Mouse (Mus musculus): ENCODE results near the gene Fam198b.

DNA sequence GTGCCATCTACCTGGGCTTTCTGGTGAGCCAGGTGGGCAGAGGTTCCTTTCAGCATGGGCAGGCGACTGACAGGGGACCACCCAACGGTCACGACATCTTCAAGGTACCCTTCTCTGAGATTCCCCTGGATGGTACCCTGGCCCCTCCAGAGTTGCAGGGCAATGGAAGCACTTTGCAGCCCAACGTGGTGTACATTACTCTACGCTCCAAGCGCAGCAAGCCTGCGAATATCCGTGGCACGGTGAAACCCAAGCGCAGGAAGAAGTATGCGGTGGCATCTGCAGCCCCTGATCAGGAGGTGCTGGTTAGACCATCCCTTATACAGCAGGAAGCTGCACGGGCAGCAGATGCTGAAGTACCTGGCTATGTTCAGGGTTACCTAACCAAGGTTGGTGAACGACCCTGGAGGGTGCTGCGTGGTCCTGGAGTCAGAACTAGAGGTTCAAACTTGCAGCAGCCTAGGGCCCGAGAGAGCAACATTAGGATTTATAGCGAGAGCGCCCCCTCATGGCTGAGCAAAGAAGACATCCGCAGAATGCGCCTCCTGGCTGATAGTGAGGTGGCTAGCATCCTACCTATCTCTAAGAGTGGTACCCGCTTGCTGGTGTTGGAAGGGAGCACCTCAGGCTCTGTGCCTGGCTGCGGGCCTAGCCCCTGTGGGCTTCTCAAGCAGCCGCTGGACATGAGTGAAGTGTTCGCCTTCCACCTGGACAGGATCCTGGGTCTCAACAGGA, 2.2 kb downstream of the Fam198b start:
- TF ChIP-seq POLR2A (IDR thresholded peaks at IDR 0.05; ENCODE audit: extremely low read depth, insufficient read depth, low read length) = no peak
- peak; percentile 46 for TF ChIP-seq CTCF (IDR thresholded peaks at IDR 0.05; ENCODE audit: low read depth, low read length)
